Mouse (Mus musculus) stomach, embryonic 14.5 days (tissue): ENCODE results near the gene Gm12117. TPM values are rescaled to one million over a fixed set of nuclear protein-coding genes. Genes with fewer than 3 reads are reported as not detected.

Experiments
- ATAC-seq: fragments of 200-750 bp; cut with Nextera tagmentation; 2 replicates; pipeline ENCODE4 v1.8.0; 2017; ENCODE audit warnings: low read depth, moderate TSS enrichment; ENCODE audit not compliant: insufficient number of reproducible peaks, insufficient read depth, low FRiP score
- H3K27ac ChIP-seq: fragments of 300-500 bp; sonication (generic); 2 replicates; pipeline ENCODE4 v1.5.1; 2014; ENCODE audit warnings: mild to moderate bottlenecking, low read length, moderate library complexity, mixed read lengths
- H3K27me3 ChIP-seq: fragments of 300-500 bp; sonication (generic); 2 replicates; pipeline ENCODE4 v1.6.1; 2014; ENCODE audit warnings: low read length, control low read depth, mixed read lengths; ENCODE audit not compliant: control insufficient read depth, insufficient read depth
- H3K36me3 ChIP-seq: fragments of 300-500 bp; sonication (generic); 2 replicates; pipeline ENCODE4 v1.6.1; 2014; ENCODE audit warnings: mild to moderate bottlenecking, control low read depth, low read length, moderate library complexity, mixed read lengths; ENCODE audit not compliant: control insufficient read depth, insufficient read depth
- H3K4me1 ChIP-seq: fragments of 300-500 bp; sonication (generic); 2 replicates; pipeline ENCODE4 v1.6.1; 2014; ENCODE audit warnings: low read length, control low read depth, mixed read lengths; ENCODE audit not compliant: control insufficient read depth, insufficient read depth
- H3K4me2 ChIP-seq: fragments of 300-500 bp; sonication (generic); replicated peaks from 2 replicates; pipeline ENCODE4 v1.6.1; 2014; ENCODE audit warnings: low read depth, low read length, control low read depth
- H3K4me3 ChIP-seq: fragments of 300-500 bp; sonication (generic); 2 replicates; pipeline ENCODE4 v1.5.1; 2014; ENCODE audit warnings: low read depth, low read length, control low read depth
- H3K9ac ChIP-seq: fragments of 300-500 bp; sonication (generic); replicated peaks from 2 replicates; pipeline ENCODE4 v1.6.1; 2014; ENCODE audit warnings: low read depth, mild to moderate bottlenecking, control low read depth, low read length, moderate library complexity, mixed read lengths
- H3K9me3 ChIP-seq: fragments of 300-500 bp; sonication (generic); 2 replicates; pipeline ENCODE4 v1.6.1; 2016; ENCODE audit warnings: low read depth, low read length, control low read depth; ENCODE audit not compliant: control insufficient read depth
- WGBS: fragments of 180-500 bp; shearing (Covaris S2); extraction: QIAGEN DNeasy Blood & Tissue Kit; methylation state at CpG from one replicate; pipeline ENCODE4 v1.1.7; 2014; 5-methylcytosine and 5-hydroxymethylcytosine counted together
- polyA plus RNA-seq: library from polyadenylated mRNA; unstranded; fragments of >200 nt; fragmentation: Nextera tagmentation; extraction: Ambion mirVana; gene quantifications from 2 replicates; pipeline ENCODE4 v1.2.1, GENCODE M21; 2014

The Gm12117 gene
- polyA plus RNA-seq, 1 experiment from 2014 or later, result not detected

DNA sequence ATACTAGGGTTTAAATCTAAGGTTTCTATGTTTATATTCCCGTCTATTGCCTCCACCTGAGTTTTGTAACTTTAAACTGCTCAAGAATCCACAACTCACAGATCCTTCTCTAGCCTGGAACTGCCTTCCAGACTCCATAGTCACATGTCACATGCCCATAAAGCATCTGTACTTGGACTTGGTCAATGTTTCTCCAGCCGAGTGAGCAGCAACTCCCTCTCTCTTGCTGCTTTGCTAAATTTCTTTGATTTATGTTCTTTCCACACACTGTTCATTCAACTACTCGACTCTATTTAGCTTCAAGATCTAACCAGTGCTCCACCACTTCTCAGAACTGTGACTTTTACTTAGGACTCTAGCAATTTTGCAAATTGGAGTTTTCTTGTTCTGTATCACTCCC is 1.7 kb downstream of the Gm12117 start:
- H3K36me3 ChIP-seq, result no peaks in the 10 kb centered on the region
- no peaks in the 10 kb centered on the region for H3K4me1 ChIP-seq
- no peaks in the 10 kb centered on the region for H3K27me3 ChIP-seq
- 54% methylated on average over 3 of the region's 3 CpGs for WGBS
- no peak overlapping the region for H3K27ac ChIP-seq
- H3K9me3 ChIP-seq, result no peaks in the 10 kb centered on the region
- no peak for ATAC-seq
- H3K4me3 ChIP-seq, result no peak overlapping the region
- no peak overlapping the region for H3K4me2 ChIP-seq
- H3K9ac ChIP-seq, result no peak overlapping the region

DNA sequence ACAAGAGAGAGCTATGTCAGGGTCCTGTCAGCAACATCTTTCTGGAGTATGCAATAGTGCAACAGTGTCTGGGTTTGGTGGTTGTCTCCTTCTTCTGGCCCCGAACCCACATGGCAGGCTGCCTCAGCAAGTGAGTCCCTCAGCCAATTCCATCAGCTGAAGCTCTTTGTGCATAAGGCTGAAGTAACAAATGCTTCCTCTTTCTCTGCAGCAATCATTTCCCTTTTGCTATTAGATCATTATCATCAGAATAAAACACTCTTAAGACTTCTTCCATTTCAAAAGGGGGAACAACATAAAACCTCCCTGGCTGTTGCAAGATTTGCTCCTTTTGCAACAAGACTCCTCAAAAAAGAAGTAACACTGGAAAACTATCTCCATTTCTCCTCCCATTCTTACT is 2.2 kb downstream of the Gm12117 start:
- H3K36me3 ChIP-seq, result no peaks in the 10 kb centered on the region
- no peaks in the 10 kb centered on the region for H3K4me1 ChIP-seq
- no peak overlapping the region for H3K27ac ChIP-seq
- no peak for ATAC-seq
- H3K9ac ChIP-seq, result no peak overlapping the region
- H3K27me3 ChIP-seq, result no peaks in the 10 kb centered on the region
- H3K4me2 ChIP-seq, result no peak overlapping the region
- H3K9me3 ChIP-seq, result no peaks in the 10 kb centered on the region
- no peak overlapping the region for H3K4me3 ChIP-seq
- 76% methylated on average over 1 of the region's 1 CpGs for WGBS

DNA sequence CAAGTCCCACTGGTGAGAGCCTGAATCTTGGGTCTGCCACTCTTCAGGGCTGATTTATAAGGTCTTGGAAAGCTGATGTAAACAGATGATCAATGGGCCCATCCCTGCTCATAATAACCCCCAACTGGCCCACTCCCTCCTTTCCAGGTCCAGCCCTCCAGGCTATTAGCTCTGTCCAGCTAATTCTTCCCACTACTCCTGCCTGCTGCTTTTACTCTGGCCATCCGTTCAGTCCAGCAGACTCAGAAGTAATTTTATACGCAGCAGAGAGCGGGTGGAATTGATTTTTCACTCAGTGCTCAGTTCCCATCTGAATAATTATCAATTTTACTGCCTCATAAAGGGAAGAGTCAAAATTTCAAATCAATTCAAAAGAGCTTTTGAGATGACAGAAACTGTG is 36.2 kb downstream of the Gm12117 start:
- Histone ChIP-seq H3K4me2 (no peak overlapping the region), H3K27me3 (no peaks in the 10 kb centered on the region), H3K4me1 (no peaks in the 10 kb centered on the region), H3K9ac (no peak overlapping the region), H3K9me3 (no peaks in the 10 kb centered on the region), H3K27ac (no peak overlapping the region), H3K4me3 (no peak overlapping the region), H3K36me3 (no peaks in the 10 kb centered on the region)
- ATAC-seq, result no peak
- WGBS, result 62% methylated on average over 3 of the region's 3 CpGs

DNA sequence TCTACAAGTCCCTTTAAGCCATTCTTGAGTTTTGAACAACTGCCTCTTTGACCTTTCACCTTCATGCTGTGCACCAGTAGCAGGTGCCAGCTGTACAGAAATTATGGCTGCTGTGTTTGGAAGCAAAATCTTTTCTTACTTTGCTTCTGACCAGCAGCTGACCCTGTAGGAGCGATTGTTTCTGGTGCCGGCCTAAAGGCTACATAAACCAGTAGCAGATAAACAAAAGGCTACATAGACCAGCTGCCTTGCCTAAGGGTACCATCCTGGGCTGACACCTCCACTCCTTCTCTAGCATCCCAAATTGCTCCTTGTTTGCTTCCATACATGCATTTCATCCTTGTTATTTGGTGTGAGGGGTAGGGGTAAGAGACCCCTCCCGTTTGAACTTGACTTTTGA is 42.4 kb downstream of the Gm12117 start:
- Histone ChIP-seq H3K4me1 (0 out of 2 replicates have a peak, but pooled peaks cover 3% of the 10 kb centered on the region), H3K4me3 (no peak overlapping the region), H3K9ac (no peak overlapping the region), H3K27me3 (no peaks in the 10 kb centered on the region), H3K36me3 (no peaks in the 10 kb centered on the region), H3K4me2 (no peak overlapping the region), H3K27ac (no peak overlapping the region), H3K9me3 (no peaks in the 10 kb centered on the region)
- WGBS, result 44% methylated on average over 3 of the region's 3 CpGs
- ATAC-seq, result no peak

DNA sequence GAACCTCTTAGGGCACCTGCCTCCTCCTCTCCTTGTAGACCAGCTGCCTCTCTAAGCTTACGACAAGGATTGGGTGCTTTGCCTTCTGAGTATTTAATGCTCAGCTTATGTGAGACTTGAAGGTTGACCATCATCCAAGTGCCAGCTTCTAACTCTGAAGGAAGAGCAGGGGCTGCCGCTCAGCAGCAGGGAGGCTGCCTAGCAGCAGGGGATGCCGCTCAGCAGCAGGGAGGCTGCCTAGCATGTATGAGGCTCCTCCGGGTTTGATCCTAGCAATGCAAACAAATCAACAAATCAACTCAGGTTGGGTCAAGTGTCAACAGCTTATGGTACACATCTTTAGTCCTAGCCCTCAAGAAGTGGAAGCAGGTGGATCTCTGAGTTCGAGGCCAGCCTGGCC is 44.5 kb downstream of the Gm12117 start:
- Histone ChIP-seq H3K27ac (no peak overlapping the region), H3K27me3 (no peaks in the 10 kb centered on the region), H3K9me3 (no peaks in the 10 kb centered on the region), H3K4me3 (no peak overlapping the region), H3K4me1 (0 out of 2 replicates have a peak, but pooled peaks cover 3% of the 10 kb centered on the region), H3K4me2 (no peak overlapping the region), H3K36me3 (no peaks in the 10 kb centered on the region), H3K9ac (no peak overlapping the region)
- ATAC-seq, result no peak
- 74% methylated on average over 5 of the region's 5 CpGs for WGBS

DNA sequence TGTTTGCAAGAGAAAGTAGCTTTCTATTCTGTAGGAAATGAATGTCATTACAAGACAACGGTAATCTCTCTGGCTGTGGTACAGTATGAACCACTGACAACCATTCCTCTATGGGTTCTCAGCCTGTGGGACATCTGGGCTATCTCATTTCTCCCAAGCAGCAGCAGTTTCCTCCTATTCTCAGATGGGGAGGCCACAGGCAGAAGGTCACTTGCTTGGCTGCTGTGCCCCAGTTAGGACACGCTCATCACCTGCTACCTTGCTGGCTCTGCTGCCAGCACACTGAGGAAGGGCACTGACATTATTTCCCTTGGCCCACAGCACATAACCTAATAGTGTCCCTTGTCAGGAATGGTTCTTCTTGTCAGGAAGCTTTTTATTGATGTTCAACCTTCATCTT is 48.4 kb downstream of the Gm12117 start:
- Histone ChIP-seq H3K4me3 (no peak overlapping the region), H3K36me3 (no peaks in the 10 kb centered on the region), H3K4me2 (no peak overlapping the region), H3K9me3 (no peaks in the 10 kb centered on the region), H3K4me1 (no peaks in the 10 kb centered on the region), H3K9ac (no peak overlapping the region), H3K27ac (no peak overlapping the region), H3K27me3 (no peaks in the 10 kb centered on the region)
- no peak for ATAC-seq
- 89% methylated on average over 2 of the region's 2 CpGs for WGBS

DNA sequence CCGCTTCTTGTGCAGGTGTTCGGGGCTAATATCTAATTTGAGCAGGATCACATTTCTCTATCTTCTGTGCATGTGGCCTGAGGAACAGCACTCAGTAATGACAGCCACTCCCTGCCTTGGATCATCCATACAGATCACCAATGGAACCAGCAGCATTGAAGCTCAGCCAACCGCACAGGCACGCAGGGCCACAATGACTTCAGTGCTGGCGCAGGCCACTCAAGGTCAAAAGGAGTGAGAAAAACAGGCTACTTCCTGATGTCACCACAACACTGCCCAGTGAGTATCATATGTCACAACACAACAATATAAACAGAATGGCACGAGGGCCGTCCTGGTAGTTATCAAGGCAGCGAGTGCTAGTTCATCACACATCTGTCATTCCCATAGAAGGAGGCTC is 50.0 kb downstream of the Gm12117 start:
- Histone ChIP-seq H3K4me3 (no peak overlapping the region), H3K4me2 (no peak overlapping the region), H3K27me3 (no peaks in the 10 kb centered on the region), H3K27ac (no peak overlapping the region), H3K36me3 (no peaks in the 10 kb centered on the region), H3K4me1 (no peaks in the 10 kb centered on the region), H3K9ac (no peak overlapping the region), H3K9me3 (no peaks in the 10 kb centered on the region)
- no peak for ATAC-seq
- WGBS, result 79% methylated on average over 8 of the region's 8 CpGs

Other genes with a start within 250 kb of the Gm12117 start
- gene Fgf18, start 129.3 kb downstream of the Gm12117 start, polyA plus RNA-seq, result 2.8 and 3.7 TPM in 2 replicates
- gene Npm1, start 113.5 kb downstream of the Gm12117 start, polyA plus RNA-seq, result 1,097 and 1,101 TPM in 2 replicates
- not detected in 2 replicates for gene Tlx3, start 73.1 kb downstream of the Gm12117 start, polyA plus RNA-seq
- gene Ranbp17, start 237.0 kb upstream of the Gm12117 start, polyA plus RNA-seq, result 8.3 and 11.1 TPM in 2 replicates